ENCODE assay signal across 8 mouse cellular contexts in the genomic region with DNA sequence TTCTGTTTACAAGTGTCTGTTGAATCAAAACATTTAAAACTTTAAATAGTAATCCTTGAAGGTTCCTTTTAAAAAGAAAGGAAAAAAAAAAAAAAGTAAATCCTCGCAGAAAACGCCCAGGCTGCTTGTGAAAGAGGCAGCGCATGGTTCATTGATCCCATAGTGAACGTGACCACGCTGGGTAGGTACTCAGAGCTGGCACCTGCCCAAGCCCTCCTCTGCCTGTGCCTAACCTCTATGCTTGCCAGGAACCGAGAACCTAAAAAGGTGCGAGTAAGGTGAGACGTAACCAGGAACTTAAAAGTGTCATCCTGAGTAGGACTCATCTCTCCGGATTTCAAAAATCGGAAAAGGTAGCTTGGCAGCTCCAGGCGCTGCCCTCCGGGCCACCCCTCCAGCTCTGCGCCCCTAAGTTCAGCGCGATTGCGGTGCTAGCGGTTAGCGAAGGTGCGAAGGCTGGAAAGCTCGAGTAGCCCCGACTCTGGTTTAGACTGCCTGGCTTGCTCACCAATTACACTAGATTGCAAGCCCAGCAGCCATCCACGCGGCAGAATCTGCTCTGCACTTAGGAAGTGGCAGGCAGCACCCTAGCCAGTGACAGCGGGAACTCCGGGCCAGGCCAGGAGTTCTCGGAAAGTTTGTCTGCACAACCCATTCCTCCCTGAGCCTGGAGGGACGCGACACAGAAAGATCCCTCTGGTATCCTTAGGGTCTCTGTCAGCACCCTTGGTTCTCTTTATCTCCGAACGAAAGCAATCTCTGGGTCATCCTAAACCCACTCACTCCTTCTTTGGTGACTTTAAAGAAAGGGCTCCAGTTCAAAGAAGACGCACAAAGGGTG. TPM values are rescaled to one million over a fixed set of nuclear protein-coding genes. Genes with fewer than 3 reads are reported as not detected.
DNase-seq lines count a peak whose midpoint lies in the region; ATAC-seq and TF ChIP-seq lines count a peak whose summit lies in the region.

No protein-coding gene starts in this region.

- no peaks in the 10 kb centered on the region for H3K36me3 ChIP-seq in E14TG2a.4 (ENCODE audit: insufficient read depth, low read length)
- H3K36me3 ChIP-seq in embryonic facial prominence, embryonic 15.5 days = no peaks in the 10 kb centered on the region
- H3K36me3 ChIP-seq in hindbrain, embryonic 14.5 days (replicated peaks; ENCODE audit: control insufficient read depth, insufficient read depth) = no peaks in the 10 kb centered on the region
- no peaks in the 10 kb centered on the region for H3K36me3 ChIP-seq in midbrain, embryonic 13.5 days
- no peaks in the 10 kb centered on the region for H3K36me3 ChIP-seq in testis, adult 2 months (ENCODE audit: control insufficient read depth, insufficient read depth, low read length)

- H3K9ac ChIP-seq in embryonic facial prominence, embryonic 15.5 days = peak overlapping the region; percentile 5; the same call in 1 of the 2 replicates
- no peak overlapping the region for H3K9ac ChIP-seq in hindbrain, embryonic 14.5 days
- no peak overlapping the region for H3K9ac ChIP-seq in midbrain, embryonic 13.5 days (replicated peaks)

- 0 out of 2 replicates have a peak, but pooled peaks have one; percentile 21 for ATAC-seq in embryonic facial prominence, embryonic 15.5 days (ENCODE audit: insufficient number of reproducible peaks, low FRiP score, low TSS enrichment, low read depth)
- no peak for ATAC-seq in hindbrain, embryonic 14.5 days (ENCODE audit: low FRiP score)
- ATAC-seq in midbrain, embryonic 13.5 days = 0 out of 2 replicates have a peak, but pooled peaks have one; percentile 9

- H3K27ac ChIP-seq in embryonic facial prominence, embryonic 15.5 days (replicated peaks) = 0 out of 2 replicates have a peak overlapping the region, but pooled peaks have one; percentile 39
- no peak overlapping the region for H3K27ac ChIP-seq in hindbrain, embryonic 14.5 days
- no peak overlapping the region for H3K27ac ChIP-seq in midbrain, embryonic 13.5 days
- no peak overlapping the region for H3K27ac ChIP-seq in testis, adult 2 months (ENCODE audit: control insufficient read depth, insufficient read depth, low read depth, low read length)

- 2% methylated on average over 31 of the region's 31 CpGs for WGBS in embryonic facial prominence, embryonic 15.5 days
- WGBS in hindbrain, embryonic 14.5 days = under 1% methylated on average over 31 of the region's 31 CpGs
- WGBS in midbrain, embryonic 13.5 days = 1% methylated on average over 31 of the region's 31 CpGs

- H3K4me2 ChIP-seq in embryonic facial prominence, embryonic 15.5 days (replicated peaks) = peak overlapping the region; percentile 54
- peak overlapping the region; percentile 45 for H3K4me2 ChIP-seq in hindbrain, embryonic 14.5 days (replicated peaks)
- peak overlapping the region; percentile 45 for H3K4me2 ChIP-seq in midbrain, embryonic 13.5 days (replicated peaks)

- H3K4me1 ChIP-seq in E14TG2a.4 (replicated peaks; ENCODE audit: low read depth, low read length) = peaks cover 39% of the 10 kb centered on the region
- H3K4me1 ChIP-seq in embryonic facial prominence, embryonic 15.5 days = peaks cover 23% of the 10 kb centered on the region
- H3K4me1 ChIP-seq in hindbrain, embryonic 14.5 days (replicated peaks; ENCODE audit: control insufficient read depth, insufficient read depth, low read length) = peaks cover 6% of the 10 kb centered on the region; the same call in 1 of the 2 replicates
- peaks cover 17% of the 10 kb centered on the region for H3K4me1 ChIP-seq in midbrain, embryonic 13.5 days (replicated peaks)
- peaks cover 18% of the 10 kb centered on the region for H3K4me1 ChIP-seq in testis, adult 2 months (ENCODE audit: control insufficient read depth, insufficient read depth, low read length)

- H3K4me3 ChIP-seq in E14TG2a.4 (replicated peaks; ENCODE audit: low read length) = peak overlapping the region; percentile 72
- peak overlapping the region; percentile 34 for H3K4me3 ChIP-seq in embryonic facial prominence, embryonic 15.5 days (replicated peaks)
- H3K4me3 ChIP-seq in hindbrain, embryonic 14.5 days (replicated peaks; ENCODE audit: low read length) = peak overlapping the region; percentile 16
- H3K4me3 ChIP-seq in midbrain, embryonic 13.5 days (replicated peaks) = peak overlapping the region; percentile 32
- peak overlapping the region; percentile 40 for H3K4me3 ChIP-seq in testis, adult 2 months (ENCODE audit: control insufficient read depth, low read depth, low read length)

- H3K9me3 ChIP-seq in E14TG2a.4 (ENCODE audit: low read length) = no peaks in the 10 kb centered on the region
- no peaks in the 10 kb centered on the region for H3K9me3 ChIP-seq in embryonic facial prominence, embryonic 15.5 days (replicated peaks)
- H3K9me3 ChIP-seq in hindbrain, embryonic 14.5 days (ENCODE audit: control insufficient read depth, low read length) = no peaks in the 10 kb centered on the region
- no peaks in the 10 kb centered on the region for H3K9me3 ChIP-seq in midbrain, embryonic 13.5 days

- no peak for TF ChIP-seq CTCF in E14TG2a.4 (conservative IDR thresholded peaks at IDR 0.05; ENCODE audit: low read length)
- no peak for TF ChIP-seq CTCF in testis, adult 2 months (IDR thresholded peaks at IDR 0.05; ENCODE audit: control insufficient read depth, insufficient read depth, insufficient replicate concordance, low read depth, low read length)

- DNase-seq in cerebellum, postnatal 25 days = peak; percentile 29 to 38
- DNase-seq in cerebellum, adult 9-11 months = no peak
- DNase-seq in hindbrain, embryonic 14.5 days (ENCODE audit: low spot score) = peak; percentile 39
- peak; percentile 26 for DNase-seq in liver

- peaks cover 44% of the 10 kb centered on the region for H3K27me3 ChIP-seq in E14TG2a.4 (ENCODE audit: insufficient read depth, low read length)
- H3K27me3 ChIP-seq in embryonic facial prominence, embryonic 15.5 days = peaks cover 31% of the 10 kb centered on the region
- peaks cover 69% of the 10 kb centered on the region for H3K27me3 ChIP-seq in hindbrain, embryonic 14.5 days (ENCODE audit: control insufficient read depth, insufficient read depth, low read length)
- peaks cover 84% of the 10 kb centered on the region for H3K27me3 ChIP-seq in midbrain, embryonic 13.5 days
- H3K27me3 ChIP-seq in testis, adult 2 months (ENCODE audit: control insufficient read depth, insufficient read depth, low read length) = peaks cover 7% of the 10 kb centered on the region

- TF ChIP-seq POLR2A in testis, adult 2 months (IDR thresholded peaks at IDR 0.05; ENCODE audit: control insufficient read depth, low read depth, low read length) = no peak

RNA-seq across cellular contexts. Expression of a gene that starts 1.3 kb away (rescaled TPM):
- 8.5 and 8.7 TPM in 2 replicates for polyA plus RNA-seq in embryonic facial prominence, embryonic 15.5 days (2015; fragmentation: Nextera tagmentation; extraction: Ambion mirVana)
- polyA plus RNA-seq in hindbrain, embryonic 14.5 days (2014; fragmentation: Nextera tagmentation; extraction: Ambion mirVana) = 0.80 and 0.86 TPM in 2 replicates
- polyA plus RNA-seq in midbrain, embryonic 13.5 days (2015; fragmentation: Nextera tagmentation; extraction: Ambion mirVana) = 0.46 and 0.62 TPM in 2 replicates
- polyA plus RNA-seq in testis, adult 2 months (2012; rRNA removed) = 0.04 and 0.12 TPM in 2 replicates

Comparison
In these comparisons a context has a peak if more than half of its experiments do, and no peak if none do; other contexts are left out.
1. H3K4me3 ChIP-seq: peak in every context shown above with its lines; median percentile 72 in E14TG2a.4; 40 in testis, adult 2 months; 34 in embryonic facial prominence, embryonic 15.5 days; 32 in midbrain, embryonic 13.5 days; 16 in hindbrain, embryonic 14.5 days.